Mouse (Mus musculus) neutrophil, adult 5-6 weeks (primary cell): Measurements from ENCODE around the gene Tpmt. TPM values are rescaled to one million over a fixed set of nuclear protein-coding genes. Genes with fewer than 3 reads are reported as not detected.

Source experiments
- ATAC-seq: fragments of 151-379, 151-347 bp; 2 replicates; pipeline ENCODE4 v1.8.0; 2017; ENCODE audit warnings: mild to moderate bottlenecking, moderate TSS enrichment; ENCODE audit not compliant: insufficient number of reproducible peaks, poor library complexity, low FRiP score, severe bottlenecking; ENCODE audit errors: extremely low read depth
- total RNA-seq: library from RNA; stranded (forward); fragments of 200-1000 nt; gene quantifications from 2 replicates; pipeline ENCODE4 v1.2.3, GENCODE M21; 2017

The Tpmt gene
- total RNA-seq, 1 experiment from 2014 or later, result 0.70 TPM

GRCm38 (mm10) chr13:46990376-46991011, 54.0 kb downstream of the Tpmt start:
- ATAC-seq, result no peak

GRCm38 (mm10) chr13:46987941-46988340, 56.6 kb downstream of the Tpmt start:
- ATAC-seq, result no peak

- no peak for ATAC-seq
Measured at GRCm38 (mm10) chr13:46986208-46986607, 58.3 kb downstream of the Tpmt start.

- no peak for ATAC-seq
Measured at GRCm38 (mm10) chr13:46983878-46984277, 60.7 kb downstream of the Tpmt start.

- no peak for ATAC-seq
Measured at GRCm38 (mm10) chr13:46979836-46980490, 64.6 kb downstream of the Tpmt start.

- ATAC-seq, result no peak
Measured at GRCm38 (mm10) chr13:46976532-46976931, 68.0 kb downstream of the Tpmt start.

GRCm38 (mm10) chr13:46975930-46976329, 68.6 kb downstream of the Tpmt start:
- ATAC-seq, result no peak

- ATAC-seq, result no peak
Measured at GRCm38 (mm10) chr13:46975031-46975551, 69.4 kb downstream of the Tpmt start.

Other genes with a start within 250 kb of the Tpmt start
- 6.5 and 11.2 TPM in 2 replicates for gene Kif13a, start 114.9 kb downstream of the Tpmt start, total RNA-seq
- gene Nhlrc1, start 29.9 kb downstream of the Tpmt start, total RNA-seq, result not detected in 2 replicates
- 18.2 and 21.2 TPM in 2 replicates for gene Kdm1b, start 1.2 kb downstream of the Tpmt start, total RNA-seq
- 193 and 222 TPM in 2 replicates for gene Dek, start 61.5 kb upstream of the Tpmt start, total RNA-seq
- 3.3 and 3.4 TPM in 2 replicates for gene Rnf144b, start 77.9 kb upstream of the Tpmt start, total RNA-seq